Mouse (Mus musculus): Measurements from ENCODE around the gene Ttc5. TPM values are rescaled to one million over a fixed set of nuclear protein-coding genes. Genes with fewer than 3 reads are reported as not detected.

Gene Ttc5
- polyA plus RNA-seq, 1 experiment from 2014 or later = 121 TPM

GRCm38 (mm10) chr14:50802441-50802840 is 17.1 kb upstream of the Ttc5 start:
- H3K9ac ChIP-seq = no peak overlapping the region
- ATAC-seq (ENCODE audit: low FRiP score) = no peak
- H3K4me1 ChIP-seq (replicated peaks) = peaks cover 5% of the 10 kb centered on the region; the same call in 1 of the 2 replicates
- no peaks in the 10 kb centered on the region for H3K36me3 ChIP-seq
- H3K27me3 ChIP-seq = no peaks in the 10 kb centered on the region
- no peaks in the 10 kb centered on the region for H3K9me3 ChIP-seq
- H3K4me3 ChIP-seq = no peak overlapping the region
- 87% methylated on average over 6 of the region's 6 CpGs for WGBS
- H3K27ac ChIP-seq = no peak overlapping the region
- no peak overlapping the region for H3K4me2 ChIP-seq

DNA sequence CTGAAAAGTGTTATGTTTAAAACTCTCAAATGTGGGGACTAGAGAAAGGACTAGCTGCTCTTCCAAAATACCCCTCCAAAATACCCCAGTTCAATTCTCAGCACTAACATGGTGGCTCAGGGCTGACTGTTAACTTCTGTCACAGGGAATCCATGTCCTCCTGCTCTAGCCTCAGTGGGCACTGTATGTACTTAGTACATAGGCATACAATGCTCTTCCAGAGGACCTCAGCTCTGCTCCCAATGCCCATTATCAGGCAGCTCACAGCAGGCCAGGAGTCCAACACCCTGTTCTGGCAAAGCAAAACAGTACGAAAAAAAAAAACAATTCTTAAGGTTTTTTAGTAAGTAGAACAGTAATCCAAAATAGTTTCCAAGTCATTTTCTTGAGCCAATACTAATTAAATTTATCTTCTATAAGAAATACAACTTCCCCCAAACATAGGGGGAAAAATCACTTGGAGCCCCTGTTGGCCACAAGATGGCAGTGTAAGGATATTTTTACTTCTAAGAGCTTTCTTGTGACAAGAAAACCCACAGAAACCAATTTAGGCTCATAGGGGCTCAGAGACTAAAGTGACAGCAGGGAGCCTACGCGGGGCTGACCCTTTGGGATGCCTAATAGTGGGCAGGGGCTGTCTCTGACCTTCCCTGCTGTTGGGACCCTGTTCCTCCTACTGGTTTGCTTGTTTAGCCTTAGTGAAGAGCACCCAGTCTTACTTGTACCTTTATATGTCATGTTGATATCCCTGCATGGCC is 14.4 kb upstream of the Ttc5 start:
- H3K4me2 ChIP-seq = no peak overlapping the region
- no peaks in the 10 kb centered on the region for H3K9me3 ChIP-seq
- H3K4me1 ChIP-seq (replicated peaks) = 0 out of 2 replicates have a peak, but pooled peaks cover 2% of the 10 kb centered on the region
- H3K9ac ChIP-seq = no peak overlapping the region
- no peaks in the 10 kb centered on the region for H3K27me3 ChIP-seq
- H3K4me3 ChIP-seq = no peak overlapping the region
- no peak for ATAC-seq (ENCODE audit: low FRiP score)
- WGBS = 7% methylated on average over 3 of the region's 3 CpGs
- H3K36me3 ChIP-seq = no peaks in the 10 kb centered on the region
- H3K27ac ChIP-seq = no peak overlapping the region

DNA sequence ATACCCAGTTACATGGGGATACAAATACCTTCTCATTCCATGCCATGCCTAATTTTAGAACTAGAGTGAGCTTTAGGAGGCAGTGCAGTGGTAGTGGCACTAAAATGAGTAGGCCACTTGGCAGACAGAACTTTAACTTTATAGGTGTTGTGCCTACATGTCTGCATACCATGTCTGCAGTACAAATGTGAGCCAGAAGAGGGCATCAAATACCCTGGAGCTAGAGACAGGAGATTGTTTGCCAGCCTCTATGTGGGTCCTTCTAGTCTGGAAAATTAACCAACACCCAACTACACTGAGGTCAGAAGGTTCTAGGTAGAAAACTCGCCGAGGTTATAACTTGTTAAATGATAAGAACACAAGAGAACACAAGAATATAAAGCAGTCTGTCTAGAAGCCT is 13.2 kb upstream of the Ttc5 start:
- Histone ChIP-seq H3K27me3 (no peaks in the 10 kb centered on the region), H3K4me3 (no peak overlapping the region), H3K9me3 (no peaks in the 10 kb centered on the region), H3K9ac (no peak overlapping the region), H3K27ac (no peak overlapping the region), H3K4me2 (no peak overlapping the region), H3K4me1 (replicated peaks) (0 out of 2 replicates have a peak, but pooled peaks cover 2% of the 10 kb centered on the region), H3K36me3 (no peaks in the 10 kb centered on the region)
- 70% methylated on average over 2 of the region's 2 CpGs for WGBS
- no peak for ATAC-seq (ENCODE audit: low FRiP score)

- ATAC-seq (ENCODE audit: low FRiP score) = no peak
- Histone ChIP-seq H3K9me3 (no peaks in the 10 kb centered on the region), H3K27ac (no peak overlapping the region), H3K27me3 (no peaks in the 10 kb centered on the region), H3K9ac (no peak overlapping the region), H3K4me2 (no peak overlapping the region), H3K4me1 (replicated peaks) (0 out of 2 replicates have a peak, but pooled peaks cover 2% of the 10 kb centered on the region), H3K4me3 (no peak overlapping the region), H3K36me3 (no peaks in the 10 kb centered on the region)
- 93% methylated on average over 1 of the region's 1 CpGs for WGBS
Measured at GRCm38 (mm10) chr14:50796464-50796863, 11.1 kb upstream of the Ttc5 start.

GRCm38 (mm10) chr14:50795965-50796364 is 10.6 kb upstream of the Ttc5 start:
- no peak overlapping the region for H3K9ac ChIP-seq
- no peaks in the 10 kb centered on the region for H3K27me3 ChIP-seq
- no peak for ATAC-seq (ENCODE audit: low FRiP score)
- no peaks in the 10 kb centered on the region for H3K9me3 ChIP-seq
- no peak overlapping the region for H3K4me3 ChIP-seq
- H3K27ac ChIP-seq = no peak overlapping the region
- WGBS = 88% methylated on average over 4 of the region's 4 CpGs
- H3K36me3 ChIP-seq = no peaks in the 10 kb centered on the region
- 0 out of 2 replicates have a peak, but pooled peaks cover 2% of the 10 kb centered on the region for H3K4me1 ChIP-seq (replicated peaks)
- no peak overlapping the region for H3K4me2 ChIP-seq

- 91% methylated on average over 24 of the region's 24 CpGs for WGBS
- Histone ChIP-seq H3K27ac (no peak overlapping the region), H3K4me1 (replicated peaks) (0 out of 2 replicates have a peak, but pooled peaks cover 2% of the 10 kb centered on the region), H3K9ac (no peak overlapping the region), H3K36me3 (no peaks in the 10 kb centered on the region), H3K4me2 (no peak overlapping the region), H3K27me3 (no peaks in the 10 kb centered on the region), H3K4me3 (no peak overlapping the region), H3K9me3 (no peaks in the 10 kb centered on the region)
- no peak for ATAC-seq (ENCODE audit: low FRiP score)
Measured at GRCm38 (mm10) chr14:50795261-50795935, 10.1 kb upstream of the Ttc5 start.

GRCm38 (mm10) chr14:50788157-50788556 is 2.8 kb upstream of the Ttc5 start:
- no peaks in the 10 kb centered on the region for H3K27me3 ChIP-seq
- peaks cover 12% of the 10 kb centered on the region for H3K4me1 ChIP-seq (replicated peaks)
- no peaks in the 10 kb centered on the region for H3K9me3 ChIP-seq
- H3K4me2 ChIP-seq = no peak overlapping the region
- no peak overlapping the region for H3K9ac ChIP-seq
- H3K4me3 ChIP-seq = no peak overlapping the region
- no peak for ATAC-seq (ENCODE audit: low FRiP score)
- no peaks in the 10 kb centered on the region for H3K36me3 ChIP-seq
- 17% methylated on average over 2 of the region's 2 CpGs for WGBS
- no peak overlapping the region for H3K27ac ChIP-seq

- H3K9ac ChIP-seq = peak overlapping the region; percentile 79
- H3K9me3 ChIP-seq = 0 out of 2 replicates have a peak, but pooled peaks cover 2% of the 10 kb centered on the region
- H3K4me1 ChIP-seq (replicated peaks) = peaks cover 14% of the 10 kb centered on the region
- H3K4me3 ChIP-seq = peak overlapping the region; percentile 77
- H3K4me2 ChIP-seq = peak overlapping the region; percentile 66
- ATAC-seq (ENCODE audit: low FRiP score) = no peak; the same call in 1 of the 2 replicates
- peak overlapping the region; percentile 88 for H3K27ac ChIP-seq
- H3K36me3 ChIP-seq = peaks cover 26% of the 10 kb centered on the region
- 30% methylated on average over 16 of the region's 16 CpGs for WGBS
- H3K27me3 ChIP-seq = no peaks in the 10 kb centered on the region
Measured at GRCm38 (mm10) chr14:50784391-50785250, 698 bp downstream of the Ttc5 start.

- Histone ChIP-seq H3K27ac (no peak overlapping the region), H3K27me3 (no peaks in the 10 kb centered on the region), H3K9ac (no peak overlapping the region), H3K9me3 (0 out of 2 replicates have a peak, but pooled peaks cover 2% of the 10 kb centered on the region), H3K4me3 (no peak overlapping the region), H3K36me3 (peaks cover 40% of the 10 kb centered on the region), H3K4me1 (replicated peaks) (peaks cover 14% of the 10 kb centered on the region), H3K4me2 (no peak overlapping the region)
- ATAC-seq (ENCODE audit: low FRiP score) = no peak
- 97% methylated on average over 3 of the region's 3 CpGs for WGBS
Measured at GRCm38 (mm10) chr14:50782166-50782565, 3.2 kb downstream of the Ttc5 start.

DNA sequence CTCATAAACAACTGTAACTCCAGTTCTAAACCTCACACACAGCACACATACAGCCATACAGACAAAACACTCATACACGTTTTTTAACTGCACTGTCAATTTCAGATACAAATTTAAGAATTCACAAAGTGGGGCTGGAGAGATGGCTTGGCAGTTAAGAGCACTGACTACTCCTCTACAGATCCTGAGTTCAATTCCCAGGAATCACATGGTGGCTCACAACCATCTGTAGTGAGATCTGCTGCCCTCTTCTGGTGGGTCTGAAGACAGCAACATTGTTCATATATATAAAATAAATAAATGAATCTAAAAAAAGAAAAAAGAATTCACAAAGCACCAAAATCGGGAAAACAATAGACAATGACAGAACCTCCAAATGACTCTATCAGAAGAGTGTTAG is 14.0 kb downstream of the Ttc5 start:
- H3K4me2 ChIP-seq = no peak overlapping the region
- no peaks in the 10 kb centered on the region for H3K9me3 ChIP-seq
- H3K27me3 ChIP-seq = no peaks in the 10 kb centered on the region
- no peak for ATAC-seq (ENCODE audit: low FRiP score)
- WGBS = 86% methylated on average over 2 of the region's 2 CpGs
- no peak overlapping the region for H3K9ac ChIP-seq
- H3K27ac ChIP-seq = no peak overlapping the region
- H3K4me3 ChIP-seq = no peak overlapping the region
- no peaks in the 10 kb centered on the region for H3K4me1 ChIP-seq (replicated peaks)
- H3K36me3 ChIP-seq = peaks cover 89% of the 10 kb centered on the region

GRCm38 (mm10) chr14:50765736-50766135 is 19.6 kb downstream of the Ttc5 start:
- no peaks in the 10 kb centered on the region for H3K27me3 ChIP-seq
- no peak for ATAC-seq (ENCODE audit: low FRiP score)

More at GRCm38 (mm10) chr14:50765736-50766135, 19.6 kb downstream of the Ttc5 start:
- H3K9me3 ChIP-seq = no peaks in the 10 kb centered on the region
- H3K36me3 ChIP-seq = peaks cover 68% of the 10 kb centered on the region
- no peak overlapping the region for H3K27ac ChIP-seq
- no peak overlapping the region for H3K4me2 ChIP-seq
- no peak overlapping the region for H3K4me3 ChIP-seq
- WGBS = 93% methylated on average over 6 of the region's 6 CpGs
- no peak overlapping the region for H3K9ac ChIP-seq
- H3K4me1 ChIP-seq (replicated peaks) = no peaks in the 10 kb centered on the region

Measured in hindbrain, embryonic 13.5 days (tissue).